In the genomic region with DNA sequence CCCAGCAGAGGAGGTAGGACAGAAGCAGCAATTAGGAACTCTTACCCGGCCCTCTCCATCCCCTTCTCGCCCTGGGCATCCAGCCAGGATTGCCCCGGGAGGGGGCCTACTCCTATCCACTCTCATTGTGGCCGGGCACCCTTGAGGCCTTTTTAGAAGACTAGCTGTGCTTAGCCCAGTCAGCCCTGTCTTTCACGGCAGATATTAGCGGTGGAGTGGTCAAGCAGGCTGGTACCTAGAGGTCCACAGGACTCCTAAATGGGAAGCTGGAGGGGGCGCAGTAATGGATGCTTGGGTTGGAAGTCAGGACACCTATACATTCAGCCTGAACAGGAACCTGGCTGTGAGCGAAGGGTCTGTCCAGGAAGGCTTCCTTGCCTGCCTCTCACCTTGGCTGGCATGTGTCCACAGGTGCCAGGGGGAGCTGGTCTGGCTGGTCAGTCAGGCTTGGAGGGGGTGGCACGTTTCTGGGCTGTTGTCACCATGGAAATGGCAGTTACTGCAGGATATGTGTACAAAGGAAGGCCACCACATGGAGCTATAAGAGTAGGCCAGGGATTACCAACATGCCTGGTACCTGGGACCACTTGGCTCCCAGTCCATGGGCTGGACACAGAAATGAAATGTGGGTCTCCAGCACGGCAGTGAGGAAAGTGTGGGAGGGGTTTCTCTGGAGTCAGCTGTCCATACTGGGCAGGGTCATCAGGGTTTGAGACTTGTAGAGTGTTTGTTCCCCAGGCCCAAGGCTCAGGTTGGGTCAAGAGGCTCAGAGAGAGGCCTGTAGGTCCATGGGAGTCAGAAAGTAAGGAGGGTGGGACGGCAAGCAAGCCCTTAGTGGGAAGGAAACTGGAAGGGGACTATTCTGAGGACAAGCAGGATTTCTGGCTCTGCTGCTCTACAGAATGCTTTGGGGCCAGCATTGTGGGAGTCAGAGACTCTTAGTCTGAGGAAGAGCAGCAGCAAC, we compare ENCODE assay signal across 9 mouse cellular contexts. TPM values are rescaled to one million over a fixed set of nuclear protein-coding genes. Genes with fewer than 3 reads are reported as not detected.
DNase-seq lines count a peak whose midpoint lies in the region; ATAC-seq lines count a peak whose summit lies in the region.
"Had no signal": no experiment of that assay in that cellular context is flagged by ENCODE, and none has a peak within 500 bp of the region (broad histone marks: within the 10 kb centered on the region; RNA-seq: fewer than 3 reads in every experiment).

No protein-coding gene starts in this region.

- peak; percentile 35 to 53 for DNase-seq in heart, adult 18-20 months
- no peak for DNase-seq in heart, postnatal 10 days
- DNase-seq in kidney, adult 9 months: peak; percentile 69
- peak; percentile 73 for DNase-seq in lung, postnatal 14 days
- no peak for DNase-seq in adipocyte (ENCODE audit: low spot score)
- DNase-seq in spleen, postnatal 4 days (ENCODE audit: low spot score in 2 of 2): no peak

- intact Hi-C loops in heart, postnatal 10 days (cut with DNase I): loop anchor here (1.0 kb wide), 1 partner anchor 22 kb away; no protein-coding TSS in a partner anchor

- peak overlapping the region; percentile 51 for H3K9ac ChIP-seq in forebrain, embryonic 15.5 days (replicated peaks)

- H3K27me3 ChIP-seq in forebrain, embryonic 15.5 days: no peaks in the 10 kb centered on the region

- H3K4me2 ChIP-seq in forebrain, embryonic 15.5 days (replicated peaks): peak overlapping the region; percentile 62

- H3K4me3 ChIP-seq in forebrain, embryonic 15.5 days: peak overlapping the region; percentile 70

- H3K4me1 ChIP-seq in forebrain, embryonic 15.5 days: peaks cover 45% of the 10 kb centered on the region

- H3K9me3 ChIP-seq in forebrain, embryonic 15.5 days: no peaks in the 10 kb centered on the region

- ATAC-seq in forebrain, embryonic 15.5 days (replicated peaks): peak; percentile 2; the same call in 1 of the 2 replicates
- no peak for ATAC-seq in erythroid progenitor cell, adult 5-6 weeks (replicated peaks; ENCODE audit: low FRiP score, poor library complexity, severe bottlenecking)

- peaks cover 41% of the 10 kb centered on the region for H3K36me3 ChIP-seq in forebrain, embryonic 15.5 days

- peak overlapping the region; percentile 89 for H3K27ac ChIP-seq in forebrain, embryonic 15.5 days (replicated peaks)

- WGBS in forebrain, embryonic 15.5 days: 23% methylated on average over 11 of the region's 11 CpGs

RNA-seq across cellular contexts. Expression of a gene that starts 0.9 kb away (rescaled TPM):
- 1,000 to 10,000 TPM; 1,463 to 1,557 TPM for total RNA-seq in heart, adult 18-20 months (2021)
- total RNA-seq in heart, postnatal 10 days (2021): 1,000 to 10,000 TPM; 1,259 to 1,405 TPM
- 407 and 414 TPM in 2 replicates for polyA plus RNA-seq in forebrain, embryonic 15.5 days (2015; fragmentation: Nextera tagmentation; extraction: Ambion mirVana)
- 22.7 and 54.1 TPM in 2 replicates for total RNA-seq in erythroid progenitor cell, adult 5-6 weeks (2015; ENCODE audit: low replicate concordance)
- total RNA-seq in erythroid progenitor cell, adult 5-6 weeks (2017; ENCODE audit: low replicate concordance): 16.0 and 29.5 TPM in 2 replicates

RNA-seq across cellular contexts. Expression of a gene that starts 6.9 kb away (rescaled TPM):
- total RNA-seq in heart, adult 18-20 months (2021): 100 to 1,000 TPM; 191 to 201 TPM
- 100 to 1,000 TPM; 260 to 267 TPM for total RNA-seq in heart, postnatal 10 days (2021)
- 29.1 and 31.5 TPM in 2 replicates for polyA plus RNA-seq in forebrain, embryonic 15.5 days (2015; fragmentation: Nextera tagmentation; extraction: Ambion mirVana)
- total RNA-seq in erythroid progenitor cell, adult 5-6 weeks (2015; ENCODE audit: low replicate concordance): 106 and 143 TPM in 2 replicates
- total RNA-seq in erythroid progenitor cell, adult 5-6 weeks (2017; ENCODE audit: low replicate concordance): 93.8 and 176 TPM in 2 replicates

RNA-seq across cellular contexts. Expression of a gene that starts 17.0 kb away (rescaled TPM):
- total RNA-seq in heart, adult 18-20 months (2021): under 1 TPM; 0.31 to 0.89 TPM
- total RNA-seq in heart, postnatal 10 days (2021): 1 to 10 TPM; 2.5 to 2.8 TPM
- polyA plus RNA-seq in forebrain, embryonic 15.5 days (2015; fragmentation: Nextera tagmentation; extraction: Ambion mirVana): 22.6 and 24.9 TPM in 2 replicates
- 11.3 and 18.7 TPM in 2 replicates for total RNA-seq in erythroid progenitor cell, adult 5-6 weeks (2015; ENCODE audit: low replicate concordance)
- 18.9 and 38.9 TPM in 2 replicates for total RNA-seq in erythroid progenitor cell, adult 5-6 weeks (2017; ENCODE audit: low replicate concordance)

RNA-seq across cellular contexts. Expression of a gene that starts 41.1 kb away (rescaled TPM):
- 10 to 100 TPM; 43.9 to 46.2 TPM for total RNA-seq in heart, adult 18-20 months (2021)
- total RNA-seq in heart, postnatal 10 days (2021): 10 to 100 TPM; 50.1 TPM
- 15.2 and 17.9 TPM in 2 replicates for polyA plus RNA-seq in forebrain, embryonic 15.5 days (2015; fragmentation: Nextera tagmentation; extraction: Ambion mirVana)
- 27.2 and 40.4 TPM in 2 replicates for total RNA-seq in erythroid progenitor cell, adult 5-6 weeks (2015; ENCODE audit: low replicate concordance)
- total RNA-seq in erythroid progenitor cell, adult 5-6 weeks (2017; ENCODE audit: low replicate concordance): 17.6 and 21.6 TPM in 2 replicates

RNA-seq across cellular contexts. Expression of a gene that starts 46.5 kb away (rescaled TPM):
- total RNA-seq in heart, adult 18-20 months (2021): not detected
- total RNA-seq in heart, postnatal 10 days (2021): under 1 TPM; 0.43 to 0.97 TPM
- polyA plus RNA-seq in forebrain, embryonic 15.5 days (2015; fragmentation: Nextera tagmentation; extraction: Ambion mirVana): 38.9 and 41.1 TPM in 2 replicates
- total RNA-seq in erythroid progenitor cell, adult 5-6 weeks (2015; ENCODE audit: low replicate concordance): not detected in 2 replicates
- total RNA-seq in erythroid progenitor cell, adult 5-6 weeks (2017; ENCODE audit: low replicate concordance): not detected in 2 replicates
- total RNA-seq: heart, postnatal 36 days had no signal

Comparison
In these comparisons a context has a peak if more than half of its experiments do, and no peak if none do; other contexts are left out.
1. DNase-seq: peak in heart, adult 18-20 months (2 of 2), kidney, adult 9 months (single experiment) and lung, postnatal 14 days (single experiment); none in heart, postnatal 10 days (0 of 2), adipocyte (single experiment) and spleen, postnatal 4 days (0 of 2).
2. RNA of a gene that starts 0.9 kb away (total RNA-seq): 1,463 to 1,557 TPM in heart, adult 18-20 months and 1,259 to 1,405 TPM in heart, postnatal 10 days; 16.0 to 54.1 TPM in erythroid progenitor cell, adult 5-6 weeks; every median in the first group is over 10 times any median in the second.